Mouse (Mus musculus): ENCODE data around the gene Susd3.

- TF ChIP-seq CTCF (IDR thresholded peaks at IDR 0.05; ENCODE audit: insufficient read depth, low read length) (no peak), POLR2A (IDR thresholded peaks at IDR 0.05; ENCODE audit: borderline replicate concordance, extremely low read depth, low read depth, low read length) (no peak)
Observed at GRCm38 (mm10) chr13:49224314-49224713, 24.2 kb downstream of the Susd3 start.

Data from lung, adult 2 months (tissue).